Mouse (Mus musculus) neutrophil, adult 83 days (primary cell): ENCODE measurements around the gene B3gat3. TPM values are rescaled to one million over a fixed set of nuclear protein-coding genes. Genes with fewer than 3 reads are reported as not detected.

ENCODE experiments used
- total RNA-seq, 2 experiments: library from RNA; stranded (reverse); gene quantifications; one replicate each; pipeline ENCODE4 v1.2.4; 2023

Gene B3gat3
- total RNA-seq, result 10 to 100 TPM; 39.8 to 40.9 TPM

GRCm38 (mm10) chr19:8920073-8920736 lies at the start of gene B3gat3:
B3gat3 (plus strand) TSS chr19:8920374.

DNA sequence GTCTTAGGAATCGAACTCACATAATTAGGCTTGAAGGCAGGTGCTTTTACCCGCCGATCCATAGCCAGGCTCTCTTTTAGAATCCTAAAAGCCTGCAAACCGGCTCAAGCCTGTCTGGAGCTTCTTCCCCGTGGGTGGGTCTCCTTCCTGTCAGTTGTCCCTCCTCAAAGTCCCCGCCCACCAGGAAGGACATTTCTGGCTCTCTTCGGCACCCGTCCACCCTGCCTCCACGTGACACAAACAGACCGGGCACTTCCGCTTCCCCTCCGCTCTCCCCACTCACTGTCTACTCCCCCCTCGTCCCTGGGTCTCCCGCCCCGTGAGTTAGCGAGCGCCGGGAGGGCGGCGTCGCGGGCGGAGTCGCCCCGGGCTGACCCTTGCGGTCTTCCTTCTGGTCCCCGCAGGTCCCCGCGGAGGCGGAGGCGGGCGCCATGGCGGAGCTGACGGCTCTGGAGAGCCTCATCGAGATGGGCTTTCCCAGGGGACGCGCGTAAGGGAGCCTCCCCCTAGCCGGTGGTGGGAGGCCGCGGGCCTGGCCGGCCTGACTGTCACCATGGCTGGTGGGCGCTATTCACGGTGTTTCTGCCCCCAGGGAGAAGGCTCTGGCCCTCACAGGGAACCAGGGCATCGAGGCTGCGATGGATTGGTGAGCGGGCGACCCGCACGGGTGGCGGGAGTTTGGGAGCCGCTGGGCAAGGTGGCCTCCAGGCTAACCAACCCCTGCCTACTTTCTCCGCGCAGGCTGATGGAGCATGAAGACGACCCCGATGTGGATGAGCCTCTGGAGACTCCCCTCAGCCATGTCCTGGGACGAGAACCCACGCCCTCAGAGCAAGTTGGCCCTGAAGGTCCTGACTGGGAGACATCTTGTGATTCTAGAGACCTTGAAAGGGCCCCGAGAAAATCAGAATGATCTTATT lies 48.6 kb upstream of the B3gat3 start, which contains the start of gene Ubxn1:
Gene Ubxn1 (plus strand): TSS at position 230 of the 920 bp plus-strand sequence.

DNA sequence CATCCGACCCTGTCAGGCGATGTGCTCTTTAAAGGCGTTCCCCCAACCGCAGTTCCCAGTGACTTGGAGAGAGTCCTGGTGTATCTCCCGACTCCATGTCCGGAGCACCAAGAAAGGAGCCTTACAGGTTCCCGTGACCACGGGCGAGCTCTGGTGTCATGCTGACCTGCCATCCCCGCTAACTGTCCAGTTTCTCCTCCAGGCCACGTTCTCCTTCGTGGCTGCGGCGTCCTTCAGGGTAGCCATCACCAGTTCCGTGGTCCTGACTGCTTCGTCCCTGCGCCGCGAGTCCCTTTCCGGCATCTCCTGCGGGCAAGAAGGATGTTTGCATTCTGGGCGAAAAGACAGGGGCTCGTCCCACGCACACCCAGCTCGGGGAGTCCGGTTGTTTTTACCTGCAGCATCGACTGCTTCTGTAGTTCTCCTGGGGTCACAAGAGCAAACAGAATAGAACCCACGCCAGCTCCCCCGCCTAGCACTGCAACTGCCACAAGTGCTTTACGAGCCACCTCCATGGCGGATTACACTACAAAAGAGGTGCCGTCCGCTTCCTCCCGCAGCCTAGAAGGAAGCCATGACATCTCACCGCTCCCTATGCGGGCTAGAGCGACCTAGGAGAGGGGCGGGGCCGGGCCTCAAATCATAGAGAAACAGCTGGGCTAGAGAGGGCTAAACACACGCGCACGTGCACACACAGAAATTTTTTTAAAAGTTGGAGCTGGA lies 39.7 kb upstream of the B3gat3 start, which contains the start of gene Uqcc3:
Gene Uqcc3 (minus strand): TSS at position 613 of the 723 bp plus-strand sequence.

DNA sequence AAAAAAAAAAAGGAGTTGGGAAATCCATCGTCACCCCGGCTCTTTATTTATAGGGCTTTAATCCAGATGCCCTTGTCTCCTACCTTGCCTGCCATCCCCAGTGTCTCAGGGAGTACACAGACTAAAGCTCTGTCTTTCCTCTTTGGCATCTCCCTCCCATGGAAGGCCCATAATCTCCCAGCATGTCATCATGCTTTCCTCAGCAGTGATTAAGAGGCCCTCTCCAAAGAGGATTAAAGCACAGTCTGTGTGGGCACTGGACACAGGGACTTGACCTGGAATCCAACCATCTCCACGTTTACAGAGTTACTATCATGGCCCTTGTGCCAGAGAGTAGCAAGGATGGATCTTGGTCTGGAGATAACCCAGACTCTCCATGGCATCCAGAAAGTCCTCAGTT lies 36.6 kb upstream of the B3gat3 start, which contains the start of the genes Lbhd1 and Gm49403:
Gene Lbhd1 (plus strand): TSS at position 117 of the 400 bp plus-strand sequence.
Gene Gm49403 (plus strand): TSS at position 315 of the 400 bp plus-strand sequence.

GRCm38 (mm10) chr19:8888511-8889385 lies 31.4 kb upstream of the B3gat3 start, which contains the start of the genes 1810009A15Rik and Gm49416:
1810009A15Rik (plus strand) TSS chr19:8888853.
Gm49416 (plus strand) TSS chr19:8888926.

DNA sequence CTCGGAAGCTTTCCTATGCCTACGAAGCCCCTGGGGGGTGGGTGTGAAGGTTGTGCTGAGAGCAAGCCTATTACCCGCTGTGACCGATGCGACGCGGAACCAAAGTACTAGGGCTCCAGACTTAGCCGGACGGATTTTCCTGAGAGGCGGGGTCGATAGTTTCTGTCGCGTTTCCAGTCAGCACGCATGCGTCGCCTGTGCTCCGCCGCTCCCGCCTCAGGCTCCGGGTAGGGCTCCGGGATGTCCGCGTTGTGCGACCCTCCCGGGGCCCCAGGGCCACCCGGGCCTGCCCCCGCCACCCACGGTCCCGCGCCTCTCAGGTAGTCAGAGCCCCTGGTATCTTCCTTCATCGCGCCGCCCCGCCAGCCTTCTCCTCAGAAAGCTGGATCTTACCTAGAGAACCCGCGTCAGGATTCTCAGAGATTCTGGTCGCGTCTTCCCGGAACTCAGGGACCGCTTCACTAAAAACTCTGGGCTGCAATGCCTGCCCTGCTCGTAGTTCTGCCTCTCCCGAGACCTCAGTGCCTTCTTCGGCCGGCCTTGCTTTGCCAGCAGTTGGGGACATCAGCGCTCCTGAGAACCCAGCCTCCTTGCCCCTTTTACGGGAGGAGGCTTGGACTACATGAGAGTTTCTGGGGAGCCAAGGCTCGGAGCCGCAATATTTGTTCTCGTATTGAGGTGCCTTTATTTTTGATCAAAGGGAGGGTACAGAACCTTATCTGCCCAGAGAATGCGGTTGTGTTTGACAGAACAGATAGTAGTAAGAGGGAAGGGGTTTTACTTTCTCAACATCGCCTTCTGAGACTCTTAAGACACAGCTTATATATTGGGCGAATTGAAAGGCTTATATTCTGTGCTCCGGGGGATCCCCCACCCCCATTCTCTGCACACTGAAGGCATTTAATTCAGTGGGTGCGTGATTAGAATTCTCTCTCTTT lies 27.1 kb upstream of the B3gat3 start, which contains the start of gene Ints5:
Gene Ints5 (plus strand): TSS at position 177 of the 938 bp plus-strand sequence.

DNA sequence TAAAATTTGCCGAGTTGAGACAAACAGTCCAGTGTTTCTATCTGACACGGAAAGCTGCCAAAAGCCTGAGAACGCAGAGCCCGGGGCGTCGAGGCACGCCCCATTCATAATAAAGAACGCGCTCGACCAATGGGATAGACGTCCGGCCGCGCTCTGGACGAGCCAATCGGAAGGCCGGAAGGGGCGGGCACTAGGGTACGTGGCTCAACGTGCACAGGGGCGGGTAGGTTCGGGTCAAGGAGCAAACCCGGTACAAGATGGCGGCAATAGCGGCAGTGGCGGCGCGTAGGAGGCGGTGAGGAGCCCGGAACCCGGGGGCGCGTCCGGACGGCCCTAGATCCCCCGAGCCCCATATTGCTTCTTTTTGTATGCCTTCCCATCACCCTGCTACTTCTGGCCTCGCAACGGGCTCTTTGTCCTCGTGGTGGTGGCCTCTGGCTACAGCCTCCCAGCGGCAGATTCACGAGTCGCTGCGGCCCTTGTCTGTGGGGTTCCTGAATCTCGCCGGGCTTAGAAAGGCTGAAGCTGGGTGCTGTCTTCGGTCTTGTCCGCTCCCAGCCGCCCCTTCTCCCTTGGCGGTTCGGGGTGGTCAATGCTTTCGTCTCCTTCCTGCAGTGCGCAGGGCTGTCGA lies 22.2 kb upstream of the B3gat3 start, which contains the start of gene Ganab:
Gene Ganab (plus strand): TSS at position 207 of the 631 bp plus-strand sequence.

DNA sequence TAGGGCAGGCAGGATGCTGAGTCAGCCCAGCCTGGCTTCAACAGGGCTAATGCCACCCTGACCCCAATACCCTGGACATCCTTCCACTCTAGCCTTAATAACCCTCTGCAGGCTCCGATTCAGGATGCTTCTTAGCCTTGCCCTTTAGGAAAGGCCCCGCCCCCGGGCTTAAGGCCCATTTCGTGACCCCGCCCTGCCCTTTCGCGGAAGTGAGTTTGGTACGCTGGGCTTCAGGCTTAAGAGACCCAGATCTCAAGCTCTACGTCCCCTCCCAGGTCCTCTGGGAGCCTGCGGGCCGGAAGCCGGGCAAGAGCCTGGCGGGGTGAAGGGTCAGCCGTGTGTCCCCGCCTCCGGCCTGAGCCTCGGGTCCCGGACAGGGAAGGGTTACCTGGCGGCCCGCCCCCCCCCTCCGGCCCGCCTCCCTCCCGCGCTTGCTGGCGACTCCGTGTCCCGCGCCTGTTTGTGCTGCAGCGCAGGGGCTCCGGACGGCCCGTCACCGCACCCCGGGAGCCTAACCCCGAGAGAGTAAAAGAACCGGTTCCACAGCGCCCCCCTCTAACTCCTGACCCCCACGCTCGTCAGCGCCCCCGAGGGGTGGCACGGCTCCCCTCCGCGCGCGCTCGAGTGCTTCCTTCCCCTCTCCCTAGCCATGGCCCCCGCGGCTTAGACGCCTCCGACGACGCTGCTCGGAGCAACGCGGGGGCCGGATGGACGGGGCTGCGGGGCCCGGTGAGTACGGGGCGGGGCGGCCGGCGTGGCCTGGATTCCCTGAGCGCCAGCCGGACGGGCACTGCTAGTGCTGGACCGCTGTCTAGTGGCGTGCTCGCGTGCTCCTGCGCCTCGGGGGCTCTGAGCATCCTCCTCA lies 9.3 kb downstream of the B3gat3 start, which contains the start of the genes Rom1 and Eml3:
Gene Rom1 (minus strand): TSS at position 133 of the 865 bp plus-strand sequence.
Gene Eml3 (plus strand): TSS at position 329 of the 865 bp plus-strand sequence.

DNA sequence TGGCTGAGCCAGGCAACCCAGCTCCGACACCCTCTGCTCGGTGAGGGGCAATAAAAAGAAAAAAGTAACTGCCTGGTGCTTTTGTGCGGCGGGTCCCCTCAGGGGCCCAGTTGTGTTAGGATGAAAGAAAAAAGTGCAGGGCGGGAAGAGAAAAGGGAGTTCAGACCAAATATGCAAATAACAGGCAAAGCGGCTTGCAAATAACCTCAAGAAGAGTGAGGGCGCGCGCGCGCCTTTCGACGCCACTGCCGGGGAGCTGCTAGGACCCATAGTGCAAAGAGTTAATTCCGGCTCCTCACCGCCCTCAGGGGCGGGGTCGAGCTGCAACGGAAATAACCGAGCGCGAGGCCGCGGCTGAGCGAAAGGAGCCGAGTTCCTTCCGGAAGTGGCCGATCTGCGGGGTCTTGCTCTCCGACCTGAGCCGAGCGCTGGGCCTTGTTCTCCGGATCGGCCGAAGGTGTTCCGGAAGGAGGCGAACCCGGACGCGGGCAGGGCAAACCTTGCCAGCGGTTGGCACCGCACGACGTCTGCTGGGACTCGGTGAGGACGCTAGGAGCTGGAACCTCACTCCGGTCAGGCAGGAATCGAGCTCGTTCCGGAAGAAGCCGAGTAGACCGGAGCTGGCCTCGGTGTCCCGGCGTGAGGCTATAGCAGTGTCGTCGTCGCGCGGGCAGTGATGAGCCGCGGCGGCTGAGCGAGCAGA lies 21.5 kb downstream of the B3gat3 start, which contains the start of gene Mta2:
Gene Mta2 (plus strand): TSS at position 361 of the 703 bp plus-strand sequence.

DNA sequence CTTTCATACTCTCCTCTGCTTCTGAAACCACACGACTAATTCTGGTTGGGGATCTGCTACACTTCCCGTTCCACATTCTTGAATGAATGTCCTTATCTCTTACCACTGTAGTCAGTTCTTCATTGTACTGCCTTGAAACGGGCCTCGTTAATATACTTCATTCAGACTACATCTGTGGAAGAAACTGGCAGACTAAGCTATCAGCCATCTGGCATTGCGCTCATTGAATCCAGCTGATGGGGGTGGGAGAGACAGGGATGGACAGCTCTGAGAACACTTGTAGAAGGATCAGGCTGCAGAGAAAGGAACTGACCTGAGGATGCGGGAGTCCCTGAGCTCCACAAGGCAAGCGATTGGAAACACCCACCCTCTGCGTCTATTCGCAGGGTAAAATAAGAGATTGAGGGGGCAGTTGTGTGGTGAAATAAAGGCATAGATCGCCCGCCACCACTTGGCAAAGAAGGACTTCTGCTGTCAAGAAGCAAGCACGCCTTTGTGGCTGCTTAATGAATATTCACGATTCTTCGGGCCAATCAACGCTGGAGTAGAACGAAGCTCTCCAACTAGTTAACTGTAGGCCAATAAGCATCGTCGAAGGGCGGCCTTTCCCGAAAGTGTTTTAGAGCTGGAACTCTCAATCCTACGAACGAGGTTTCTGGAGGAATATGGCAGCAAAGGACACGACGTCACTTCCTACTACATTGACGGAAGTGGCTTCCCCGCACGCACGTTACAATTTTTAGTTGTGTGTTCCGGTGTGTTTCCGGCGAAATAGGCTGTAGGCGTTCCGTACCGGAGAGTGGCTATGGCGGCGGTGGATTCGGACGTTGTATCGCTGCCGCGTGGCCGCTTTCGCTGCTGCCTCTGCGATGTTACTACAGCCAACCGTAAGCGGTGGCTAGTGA lies 33.2 kb downstream of the B3gat3 start, which contains the start of gene Tut1:
Gene Tut1 (plus strand): TSS at position 713 of the 905 bp plus-strand sequence.

DNA sequence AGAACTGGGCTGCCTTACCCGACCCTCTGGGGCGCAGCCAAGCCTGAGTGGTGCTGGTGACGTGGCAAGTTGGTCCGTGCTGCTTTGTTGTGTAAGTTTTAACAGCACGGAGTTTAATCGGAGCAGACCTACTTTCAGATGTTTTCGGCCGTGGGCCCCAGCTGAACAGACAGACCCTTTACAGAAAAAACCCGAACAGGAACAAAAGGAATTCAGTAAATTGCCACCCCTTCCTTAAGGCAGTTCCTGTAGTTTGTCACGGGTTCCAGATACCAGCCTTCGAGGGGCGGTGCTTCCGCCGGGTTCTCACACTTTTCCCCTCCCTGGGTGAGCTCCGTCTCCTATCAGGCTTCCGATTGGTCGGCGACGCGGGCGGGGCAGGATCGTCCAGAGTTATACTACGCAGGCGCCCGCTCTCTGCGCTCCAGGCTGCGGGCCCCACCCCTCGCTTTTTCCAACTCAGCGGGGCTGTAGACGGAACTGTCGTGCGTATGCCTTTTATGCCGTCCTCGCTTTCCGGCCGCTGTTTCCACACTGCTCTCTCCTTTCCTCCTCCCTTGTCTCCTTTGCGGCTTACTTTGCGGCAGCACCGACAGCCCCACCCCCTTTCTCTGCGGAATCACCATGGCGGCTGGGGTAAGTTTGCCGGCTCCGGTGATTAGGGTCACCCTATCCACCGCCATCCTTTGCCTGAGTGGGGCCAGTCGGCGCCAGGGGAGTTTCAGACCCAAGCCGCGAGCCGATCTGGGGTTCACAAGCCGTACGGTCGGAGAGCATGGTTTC lies 46.6 kb downstream of the B3gat3 start, which contains the start of gene Eef1g:
Gene Eef1g (plus strand): TSS at position 452 of the 783 bp plus-strand sequence.

